21 mouse cellular contexts compared by ENCODE assay signal in the genomic region with DNA sequence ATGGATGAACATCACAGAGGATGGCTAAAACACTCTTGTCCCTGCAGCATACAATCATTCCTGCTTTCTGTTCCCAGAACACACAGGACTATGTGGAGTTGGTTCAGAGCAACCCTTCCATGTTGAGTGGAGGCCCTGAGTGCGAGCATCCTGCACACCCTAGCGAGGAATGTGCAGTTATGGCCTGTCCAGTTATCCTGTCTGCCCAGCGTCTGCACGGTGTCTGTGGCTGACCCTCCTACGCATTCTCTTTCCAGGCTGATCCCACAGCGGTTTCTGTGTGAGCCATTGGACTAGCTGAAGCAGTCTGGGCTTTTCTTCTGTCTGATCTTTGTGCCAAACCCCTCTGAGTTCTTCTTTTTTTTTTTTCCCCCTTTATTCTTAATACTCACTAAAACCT.
DNase-seq lines count a peak whose midpoint lies in the region; ATAC-seq and TF ChIP-seq lines count a peak whose summit lies in the region.
"Had no signal": no experiment of that assay in that cellular context is flagged by ENCODE, and none has a peak within 500 bp of the region (broad histone marks: within the 10 kb centered on the region; RNA-seq: fewer than 3 reads in every experiment).

No protein-coding gene starts in this region.

- no peak for TF ChIP-seq CTCF in embryonic fibroblast, embryonic 13.5 days (IDR thresholded peaks at IDR 0.05; ENCODE audit: borderline replicate concordance, insufficient read depth, low read length)

- H3K9me3 ChIP-seq in heart, embryonic 12.5 days (replicated peaks), result no peaks in the 10 kb centered on the region
- H3K9me3 ChIP-seq: embryonic facial prominence, embryonic 10.5 days; forebrain, embryonic 15.5 days; G1E; heart, embryonic 13.5 days; hindbrain, embryonic 15.5 days had no signal

- WGBS in heart, embryonic 12.5 days, result 83% methylated on average over 6 of the region's 6 CpGs

- no peak overlapping the region for H3K27ac ChIP-seq in heart, embryonic 12.5 days (ENCODE audit: poor library complexity, severe bottlenecking)
- H3K27ac ChIP-seq in embryonic fibroblast, embryonic 13.5 days (ENCODE audit: insufficient read depth, low read length), result peak overlapping the region; percentile 1; the same call in 1 of the 2 replicates
- H3K27ac ChIP-seq: embryonic facial prominence, embryonic 10.5 days; forebrain, embryonic 15.5 days; heart, embryonic 13.5 days; hindbrain, embryonic 15.5 days had no signal

- H3K27me3 ChIP-seq in heart, embryonic 12.5 days (replicated peaks), result no peaks in the 10 kb centered on the region
- H3K27me3 ChIP-seq: forebrain, embryonic 15.5 days; heart, embryonic 13.5 days; hindbrain, embryonic 15.5 days had no signal

- H3K4me2 ChIP-seq in heart, embryonic 12.5 days, result no peak overlapping the region
- H3K4me2 ChIP-seq: forebrain, embryonic 15.5 days; heart, embryonic 13.5 days; hindbrain, embryonic 15.5 days had no signal

- no peak for ATAC-seq in heart, embryonic 12.5 days (ENCODE audit: insufficient number of reproducible peaks, low FRiP score)
- ATAC-seq: CD4-positive, CD25-positive, alpha-beta regulatory T cell, adult 4 months; forebrain, embryonic 15.5 days; intestine, embryonic 16.5 days had no signal

- no peak overlapping the region for H3K9ac ChIP-seq in heart, embryonic 12.5 days
- H3K9ac ChIP-seq: forebrain, embryonic 15.5 days; heart, embryonic 13.5 days; hindbrain, embryonic 15.5 days had no signal

- no peaks in the 10 kb centered on the region for H3K4me1 ChIP-seq in heart, embryonic 12.5 days (replicated peaks)
- peaks cover 7% of the 10 kb centered on the region for H3K4me1 ChIP-seq in embryonic fibroblast, embryonic 13.5 days (ENCODE audit: control insufficient read depth, insufficient read depth, low read length)
- H3K4me1 ChIP-seq: forebrain, embryonic 15.5 days; hindbrain, embryonic 15.5 days had no signal

- no peak for TF ChIP-seq POLR2A in embryonic fibroblast, embryonic 13.5 days (IDR thresholded peaks at IDR 0.05; ENCODE audit: low read depth, low read length)

- DNase-seq in gastrocnemius, adult 18-20 months (ENCODE audit: low spot score), result peak; percentile 21
- no peak for DNase-seq in gastrocnemius, postnatal 14 days
- DNase-seq in heart, adult 18-20 months, result peak; percentile 27 to 63
- DNase-seq in lung, adult 18-20 months, result peak; percentile 9 to 12
- DNase-seq in lung, postnatal 4 days, result no peak
- no peak for DNase-seq in layer of hippocampus, postnatal 14 days (ENCODE audit: low spot score in 2 of 2)
- DNase-seq: adrenal gland, adult 8-10 months; adrenal gland, postnatal 36 days; B cell, adult 2 months; cerebellum, adult 2 months; cerebellum, postnatal 10 days had no signal

- H3K36me3 ChIP-seq in heart, embryonic 12.5 days, result peaks cover 55% of the 10 kb centered on the region
- H3K36me3 ChIP-seq: G1E; hindbrain, embryonic 15.5 days had no signal

- H3K4me3 ChIP-seq in heart, embryonic 12.5 days, result no peak overlapping the region
- no peak overlapping the region for H3K4me3 ChIP-seq in embryonic fibroblast, embryonic 13.5 days (ENCODE audit: insufficient read depth, low read length)
- H3K4me3 ChIP-seq: embryonic facial prominence, embryonic 10.5 days; erythroblast, embryonic 14.5 days; forebrain, embryonic 15.5 days; heart, embryonic 13.5 days; hindbrain, embryonic 15.5 days had no signal

- intact Hi-C loops in gastrocnemius, postnatal 14 days (cut with DNase I; ENCODE audit: low total_unique reads), result no loop called here

Comparison
In these comparisons a context has a peak if more than half of its experiments do, and no peak if none do; other contexts are left out.
1. DNase-seq: peak in gastrocnemius, adult 18-20 months (single experiment), heart, adult 18-20 months (2 of 2) and lung, adult 18-20 months (2 of 2); none in gastrocnemius, postnatal 14 days (single experiment), lung, postnatal 4 days (0 of 2) and layer of hippocampus, postnatal 14 days (0 of 2).